In the genomic region with DNA sequence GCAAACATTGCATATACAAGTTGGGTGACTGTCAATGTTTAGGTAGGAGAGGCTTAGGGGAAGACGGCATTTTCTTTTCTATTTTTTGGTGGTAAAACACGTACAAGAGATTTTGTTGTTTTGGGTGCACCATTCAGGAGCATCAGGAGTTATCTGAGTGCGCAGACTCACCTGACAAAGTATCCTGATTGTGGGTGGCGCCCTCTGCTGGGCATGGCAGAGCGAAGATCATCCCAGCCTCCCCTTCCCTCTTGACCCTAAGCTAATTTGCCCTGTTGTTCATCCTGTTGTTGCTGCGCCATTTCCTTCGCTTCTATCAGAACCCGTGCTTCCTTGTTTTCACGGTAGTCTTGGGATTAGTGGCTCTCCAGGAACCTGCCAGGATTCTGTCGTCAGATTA, we compare ENCODE assay signal across 10 mouse cellular contexts.
DNase-seq lines count a peak whose midpoint lies in the region; ATAC-seq and TF ChIP-seq lines count a peak whose summit lies in the region.
"Had no signal": no experiment of that assay in that cellular context is flagged by ENCODE, and none has a peak within 500 bp of the region (broad histone marks: within the 10 kb centered on the region; RNA-seq: fewer than 3 reads in every experiment).

No protein-coding gene starts in this region.

- no peak for ATAC-seq in forebrain, postnatal 0 days
- ATAC-seq in forebrain, embryonic 14.5 days: no peak
- no peak for ATAC-seq in frontal cortex, adult (ENCODE audit: low TSS enrichment)

- intact Hi-C loops in left cerebral cortex, postnatal 4 days (cut with DNase I): no loop called here

- TF ChIP-seq CTCF in forebrain, postnatal 0 days (IDR thresholded peaks at IDR 0.05; ENCODE audit: low read depth): peak; percentile 27
- TF ChIP-seq CTCF in lung, adult 2 months (IDR thresholded peaks at IDR 0.05; ENCODE audit: insufficient read depth, low read length): peak; percentile 40; the same call in 1 of the 2 replicates

- H3K27me3 ChIP-seq in forebrain, postnatal 0 days (ENCODE audit: insufficient read depth, low read length): no peaks in the 10 kb centered on the region
- H3K27me3 ChIP-seq in forebrain, embryonic 14.5 days (replicated peaks; ENCODE audit: control insufficient read depth, insufficient read depth, low read length): no peaks in the 10 kb centered on the region

- H3K4me1 ChIP-seq in forebrain, postnatal 0 days (ENCODE audit: insufficient read depth): no peaks in the 10 kb centered on the region
- no peaks in the 10 kb centered on the region for H3K4me1 ChIP-seq in forebrain, embryonic 14.5 days (ENCODE audit: control insufficient read depth, insufficient read depth, low read length)
- no peaks in the 10 kb centered on the region for H3K4me1 ChIP-seq in lung, adult 2 months (ENCODE audit: control insufficient read depth, insufficient read depth, low read length)

- H3K36me3 ChIP-seq in forebrain, postnatal 0 days (ENCODE audit: insufficient read depth): no peaks in the 10 kb centered on the region
- H3K36me3 ChIP-seq in forebrain, embryonic 14.5 days (ENCODE audit: control insufficient read depth, insufficient read depth, low read length): no peaks in the 10 kb centered on the region

- H3K4me3 ChIP-seq in forebrain, postnatal 0 days (ENCODE audit: low read depth, low read length): no peak overlapping the region
- H3K4me3 ChIP-seq in forebrain, embryonic 14.5 days (ENCODE audit: low read depth, low read length): no peak overlapping the region
- no peak overlapping the region for H3K4me3 ChIP-seq in lung, adult 2 months (replicated peaks; ENCODE audit: extremely low read depth, low read depth, low read length)
- H3K4me3 ChIP-seq: erythroblast, embryonic 14.5 days had no signal

- no peak for TF ChIP-seq POLR2A in lung, adult 2 months (IDR thresholded peaks at IDR 0.05; ENCODE audit: borderline replicate concordance, extremely low read depth, low read depth, low read length)

- H3K9me3 ChIP-seq in forebrain, postnatal 0 days (ENCODE audit: low read length): no peaks in the 10 kb centered on the region
- H3K9me3 ChIP-seq in forebrain, embryonic 14.5 days (replicated peaks; ENCODE audit: control insufficient read depth, low read length): no peaks in the 10 kb centered on the region

- H3K4me2 ChIP-seq in forebrain, postnatal 0 days (ENCODE audit: low read depth): no peak overlapping the region
- H3K4me2 ChIP-seq in forebrain, embryonic 14.5 days (ENCODE audit: low read length): no peak overlapping the region

- H3K27ac ChIP-seq in forebrain, postnatal 0 days (ENCODE audit: low read depth, low read length): no peak overlapping the region
- H3K27ac ChIP-seq in forebrain, embryonic 14.5 days (ENCODE audit: low read depth, low read length): no peak overlapping the region

- no peak for DNase-seq in forebrain, postnatal 0 days
- no peak for DNase-seq in forebrain, embryonic 14.5 days (ENCODE audit: low spot score)
- no peak for DNase-seq in lung, adult 2 months
- no peak for DNase-seq in lung, adult 18-20 months
- DNase-seq in adrenal gland, postnatal 36 days: peak; percentile 28 to 32
- DNase-seq in thymus, postnatal 14 days: peak; percentile 46
- no peak for DNase-seq in left cerebral cortex, postnatal 4 days
- DNase-seq: kidney, adult 9 months had no signal

- 57% methylated on average over 10 of the region's 10 CpGs for WGBS in forebrain, postnatal 0 days
- 51% methylated on average over 10 of the region's 10 CpGs for WGBS in forebrain, embryonic 14.5 days
- WGBS in lung, adult 2 months: 62% methylated on average over 10 of the region's 10 CpGs

- H3K9ac ChIP-seq in forebrain, postnatal 0 days: no peak overlapping the region
- H3K9ac ChIP-seq in forebrain, embryonic 14.5 days (ENCODE audit: low read length): no peak overlapping the region

Comparison
In these comparisons a context has a peak if more than half of its experiments do, and no peak if none do; other contexts are left out.
1. DNase-seq: peak in adrenal gland, postnatal 36 days (2 of 2) and thymus, postnatal 14 days (single experiment); none in forebrain, postnatal 0 days (single experiment), forebrain, embryonic 14.5 days (single experiment), lung, adult 2 months (single experiment), lung, adult 18-20 months (0 of 2) and left cerebral cortex, postnatal 4 days (single experiment).